Mouse (Mus musculus): ENCODE measurements around the gene Smlr1.

DNA sequence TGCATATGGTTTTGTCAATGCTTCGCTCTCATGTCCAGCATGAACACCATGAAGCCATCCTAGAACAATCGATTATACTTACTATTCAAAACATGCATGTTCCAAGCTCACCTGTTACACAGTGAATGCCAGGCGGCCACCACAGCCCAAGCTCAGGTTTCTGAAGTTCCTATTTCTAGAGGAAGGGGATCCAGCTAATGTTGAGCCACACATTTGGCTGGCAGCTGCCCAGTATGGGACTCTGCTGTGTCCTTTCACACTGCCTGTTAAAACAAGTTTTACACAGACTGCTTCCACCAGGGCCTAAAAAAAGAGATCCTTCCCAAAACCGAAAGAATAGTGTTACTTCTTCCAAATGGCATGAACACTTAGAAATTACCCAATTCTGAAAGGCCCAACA is 9.4 kb downstream of the Smlr1 start:
- TF ChIP-seq CTCF (conservative IDR thresholded peaks at IDR 0.05; ENCODE audit: low read length), result no peak
- TF ChIP-seq POU5F1 (IDR thresholded peaks at IDR 0.05; ENCODE audit: borderline replicate concordance, low read length), result no peak
- TF ChIP-seq NANOG (IDR thresholded peaks at IDR 0.05; ENCODE audit: borderline replicate concordance, low read length), result no peak

Data from E14TG2a.4 (cell line).